Mouse (Mus musculus) v-Abl transformed pro-B cells (cell line): ENCODE results near the gene Ccdc126.

Experiments used
- in situ Hi-C, 2 experiments: fragments of 400-800 bp; cut with MboI; formaldehyde crosslinking; loops; one replicate each; pipeline ENCODE4 v1.15.1; 2025; ENCODE audit not compliant: unreplicated experiment in 2 of 2

The Ccdc126 gene

GRCm38 (mm10) chr6:49338566-49338965 lies 19.5 kb downstream of the Ccdc126 start:
- in situ Hi-C loops, result no loop called here

- in situ Hi-C loops, result no loop called here
Observed at GRCm38 (mm10) chr6:49339145-49339544, 20.1 kb downstream of the Ccdc126 start.

GRCm38 (mm10) chr6:49343737-49344469 lies 24.8 kb downstream of the Ccdc126 start:
- in situ Hi-C loops, result no loop called here

- in situ Hi-C loops, result no loop called here
Observed at GRCm38 (mm10) chr6:49349826-49350225, 30.8 kb downstream of the Ccdc126 start.

- in situ Hi-C loops, result no loop called here
Observed at GRCm38 (mm10) chr6:49354613-49355012, 35.5 kb downstream of the Ccdc126 start.

- in situ Hi-C loops, result no loop called here
Observed at GRCm38 (mm10) chr6:49355171-49355570, 36.1 kb downstream of the Ccdc126 start.

GRCm38 (mm10) chr6:49360420-49360819 lies 41.3 kb downstream of the Ccdc126 start:
- in situ Hi-C loops, result no loop called here

GRCm38 (mm10) chr6:49367159-49368054 lies 48.3 kb downstream of the Ccdc126 start, which contains the start of gene Fam221a:
Gene Fam221a, plus strand, starts transcription at chr6:49367739.
- in situ Hi-C loops, result no loop called here

- in situ Hi-C loops, result no loop called here
Observed at GRCm38 (mm10) chr6:49368212-49368611, 49.1 kb downstream of the Ccdc126 start.

- in situ Hi-C loops, result no loop called here
Observed at GRCm38 (mm10) chr6:49372705-49373104, 53.6 kb downstream of the Ccdc126 start.

GRCm38 (mm10) chr6:49373943-49374342 lies 54.9 kb downstream of the Ccdc126 start:
- in situ Hi-C loops, result no loop called here

- in situ Hi-C loops, result loop anchor here in 1 of 2 experiments (25.0 kb wide), 1 partner anchor 741 kb away; the partner anchor contains the start of genes AI854703 and Gimap8
Observed at GRCm38 (mm10) chr6:49378328-49378727, 59.3 kb downstream of the Ccdc126 start.
